Mouse (Mus musculus): Measurements from ENCODE around the gene Gcgr.
"Not testable (repeated sequence)": the region's sequence is repeated elsewhere in the genome, so short reads cannot be mapped to it uniquely, and the experiment has no call there.

Gcgr gene

DNA sequence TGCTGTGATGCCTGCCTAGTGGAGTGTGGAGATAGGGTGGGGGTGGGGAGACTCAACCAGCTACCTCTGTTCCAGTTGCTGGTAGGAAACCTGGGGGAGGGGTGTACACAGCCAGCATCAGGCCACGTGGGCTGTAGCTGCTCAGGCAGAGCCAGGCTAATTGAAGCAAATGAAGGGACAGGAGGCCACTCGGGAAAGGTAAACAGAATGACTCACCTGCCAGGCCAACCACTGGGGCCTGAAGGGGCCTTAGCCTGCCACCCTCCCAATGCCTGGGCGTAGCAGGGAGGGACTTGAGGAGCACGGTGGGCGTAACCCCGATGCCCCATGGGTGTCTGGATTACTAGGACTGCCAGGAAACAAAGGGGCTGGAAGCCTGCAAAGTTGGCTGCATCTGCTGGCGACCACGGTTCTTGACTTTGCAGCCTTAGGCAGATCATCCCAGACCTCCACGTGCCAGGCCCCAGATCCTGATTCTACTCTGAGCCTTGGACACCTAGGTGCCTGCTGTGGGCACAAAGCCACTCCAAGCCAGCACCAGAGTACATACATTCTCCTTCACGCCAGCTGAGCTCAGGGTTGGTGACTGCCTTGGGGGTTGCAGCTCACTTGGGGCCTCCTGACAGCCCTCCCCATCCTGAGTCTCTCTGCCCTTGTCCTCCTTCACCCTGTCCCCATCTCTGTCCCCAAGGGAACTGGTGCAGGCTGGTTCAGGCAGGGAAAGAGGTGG lies 9.0 kb downstream of the Gcgr start:
- peak; percentile 85 for DNase-seq

GRCm38 (mm10) chr11:120541907-120542306 lies 11.4 kb downstream of the Gcgr start:
- peak; percentile 53 for DNase-seq

- DNase-seq, result peak; percentile 47
These were observed 11.9 kb downstream of the Gcgr start for GRCm38 (mm10) chr11:120542376-120542775.

DNA sequence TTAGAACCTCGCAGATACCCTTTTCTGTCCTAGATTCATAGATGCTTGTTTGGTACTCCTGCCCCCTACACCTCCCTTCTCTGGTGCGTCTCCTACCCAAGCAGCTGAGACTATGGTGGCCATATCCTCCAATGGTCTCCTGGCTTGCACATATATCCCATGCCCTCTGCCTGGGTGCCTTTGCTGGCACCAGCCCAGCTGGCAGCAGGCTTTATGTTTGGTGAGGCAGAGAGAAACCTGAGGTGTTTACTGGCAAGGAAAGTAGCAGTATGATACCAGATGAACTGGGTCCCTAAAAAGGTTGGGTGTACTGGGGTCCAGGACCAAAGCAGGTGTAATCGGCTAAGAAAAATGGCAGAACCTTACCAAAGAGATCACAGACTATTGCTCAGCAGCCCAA lies 15.5 kb downstream of the Gcgr start:
- peak; percentile 43 for DNase-seq

DNA sequence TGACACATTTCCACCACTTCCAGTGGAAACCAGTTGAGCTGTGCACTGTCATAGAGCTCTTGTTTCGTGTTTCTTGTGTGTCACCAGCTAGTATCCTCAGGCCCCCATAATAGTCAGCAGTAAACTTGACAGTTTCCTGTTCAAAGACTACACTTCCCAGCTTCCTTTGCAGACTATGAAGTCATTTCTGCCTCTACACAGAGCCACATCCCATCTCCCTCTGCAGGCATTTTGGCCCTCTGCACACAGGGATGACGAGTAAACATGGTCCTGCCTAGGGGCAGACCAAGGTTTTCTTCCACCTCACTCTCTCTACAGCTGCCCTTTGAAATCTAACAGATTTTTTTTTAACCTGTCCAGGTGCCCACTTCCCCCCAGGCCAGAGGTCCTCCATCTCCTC lies 17.0 kb downstream of the Gcgr start:
- peak; percentile 30 for DNase-seq

- DNase-seq, result no peak
These were observed 17.7 kb downstream of the Gcgr start for GRCm38 (mm10) chr11:120548214-120548613.

- DNase-seq, result peak; percentile 20
These were observed 18.3 kb downstream of the Gcgr start for GRCm38 (mm10) chr11:120548786-120549167.

DNA sequence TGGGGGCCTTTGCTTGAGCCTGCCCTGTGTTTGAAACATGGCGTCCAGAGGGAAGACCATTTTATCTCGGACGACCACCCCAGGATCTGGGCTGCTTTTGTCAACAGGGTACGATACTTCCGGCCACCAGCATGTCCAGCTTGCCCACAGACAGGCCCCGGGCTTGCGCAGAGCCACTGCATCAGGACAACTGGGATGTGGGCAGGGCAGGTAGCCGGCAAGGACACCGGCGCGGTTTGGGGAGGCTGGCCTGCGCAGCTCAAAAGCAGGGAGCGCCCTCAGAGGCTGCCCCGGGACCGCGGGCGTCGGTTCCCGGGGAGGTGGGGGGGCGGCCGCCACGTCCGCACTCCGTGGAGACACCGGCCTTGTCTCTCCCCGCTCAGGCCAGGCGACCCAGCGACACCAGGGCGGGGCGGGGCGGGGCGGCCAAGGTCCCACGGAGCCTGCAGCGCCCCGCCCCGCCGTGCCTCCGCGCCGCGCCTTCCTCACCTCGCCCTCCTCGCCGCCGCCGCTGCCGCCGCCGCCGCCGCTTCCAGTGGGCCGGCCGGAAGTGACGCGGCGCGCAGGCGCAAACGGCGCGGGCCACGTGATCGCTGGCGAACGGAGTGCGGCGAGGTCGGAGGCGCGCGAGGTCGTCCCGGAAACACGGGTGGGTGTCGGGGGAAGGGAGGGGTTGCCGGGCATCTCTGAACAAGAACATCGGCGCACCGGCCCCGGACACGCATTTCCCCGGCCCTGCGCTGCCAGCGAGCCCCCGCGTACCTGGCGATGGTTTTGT lies 18.9 kb downstream of the Gcgr start, which contains the start of gene Mcrip1:
Mcrip1 (minus strand) TSS at position 560 of the 778 bp plus-strand sequence.
- DNase-seq, result peak; percentile 93

DNA sequence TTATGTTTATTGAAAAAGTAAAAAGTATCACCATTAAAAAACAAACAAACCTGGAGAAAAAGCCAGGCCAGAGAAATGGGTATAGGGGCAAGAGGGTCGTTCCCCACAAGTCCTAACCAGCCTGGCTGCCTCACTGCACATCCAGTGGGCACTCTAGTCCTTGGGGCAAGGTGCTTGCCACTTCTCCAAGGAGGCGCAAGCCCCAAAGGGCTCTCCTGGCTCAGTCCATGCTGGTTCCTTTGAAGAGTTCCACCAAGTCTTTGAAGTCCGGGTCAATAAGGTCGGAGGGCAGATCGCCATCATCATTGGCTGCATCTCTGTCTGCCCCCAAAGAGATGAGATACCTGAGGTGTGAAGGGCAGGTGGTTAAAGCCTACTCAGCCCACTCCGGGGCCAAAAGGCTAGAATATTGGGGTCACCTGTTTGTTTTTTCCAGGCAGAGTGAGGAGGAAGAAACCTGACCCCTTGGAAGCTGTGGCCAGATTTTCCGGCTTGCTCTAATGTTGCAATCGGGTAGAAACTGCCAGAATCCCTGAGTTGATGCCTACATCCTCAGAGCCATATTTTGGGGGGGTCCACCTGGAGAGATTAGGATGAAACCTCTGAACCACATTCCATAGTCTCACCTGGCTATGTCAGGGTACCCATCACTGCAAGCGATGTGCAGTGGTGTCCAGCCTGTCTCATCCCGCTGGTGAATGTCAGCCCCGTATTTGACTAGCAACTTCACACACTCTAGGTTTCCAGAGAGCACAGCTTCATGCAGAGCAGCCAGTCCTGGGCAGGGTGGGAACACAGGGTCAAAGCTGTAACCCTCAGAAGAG lies 19.7 kb downstream of the Gcgr start:
- DNase-seq, result peak; percentile 38

GRCm38 (mm10) chr11:120550810-120551440 lies 20.4 kb downstream of the Gcgr start, which contains the start of gene Ppp1r27:
TSS of gene Ppp1r27 (minus strand) at chr11:120551132.
- DNase-seq, result no peak

DNA sequence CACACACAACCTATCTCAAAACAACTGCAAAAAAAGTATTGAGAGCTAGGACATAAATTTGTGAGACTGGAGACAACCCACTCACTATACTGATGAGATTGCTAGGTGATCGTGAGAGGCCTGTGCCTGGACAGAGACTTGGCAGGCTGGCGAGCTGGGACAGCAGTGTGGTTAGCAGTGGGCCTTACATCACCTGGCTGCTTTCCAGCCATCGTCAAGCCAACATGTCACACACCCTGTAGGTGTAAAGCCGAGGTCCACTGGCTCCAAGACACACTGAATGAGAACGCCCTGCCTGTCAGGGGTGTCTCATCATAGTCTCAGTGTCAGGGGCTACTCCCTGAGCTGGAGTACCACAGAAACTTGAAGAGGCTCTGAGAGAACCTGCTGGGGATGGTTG lies 22.2 kb downstream of the Gcgr start:
- no peak for DNase-seq

- no peak for DNase-seq
These were observed 24.3 kb downstream of the Gcgr start for GRCm38 (mm10) chr11:120554834-120555233.

GRCm38 (mm10) chr11:120555260-120555659 lies 24.8 kb downstream of the Gcgr start:
- no peak for DNase-seq

- not testable (repeated sequence) for DNase-seq
These were observed 28.3 kb downstream of the Gcgr start for GRCm38 (mm10) chr11:120558843-120559242.

DNA sequence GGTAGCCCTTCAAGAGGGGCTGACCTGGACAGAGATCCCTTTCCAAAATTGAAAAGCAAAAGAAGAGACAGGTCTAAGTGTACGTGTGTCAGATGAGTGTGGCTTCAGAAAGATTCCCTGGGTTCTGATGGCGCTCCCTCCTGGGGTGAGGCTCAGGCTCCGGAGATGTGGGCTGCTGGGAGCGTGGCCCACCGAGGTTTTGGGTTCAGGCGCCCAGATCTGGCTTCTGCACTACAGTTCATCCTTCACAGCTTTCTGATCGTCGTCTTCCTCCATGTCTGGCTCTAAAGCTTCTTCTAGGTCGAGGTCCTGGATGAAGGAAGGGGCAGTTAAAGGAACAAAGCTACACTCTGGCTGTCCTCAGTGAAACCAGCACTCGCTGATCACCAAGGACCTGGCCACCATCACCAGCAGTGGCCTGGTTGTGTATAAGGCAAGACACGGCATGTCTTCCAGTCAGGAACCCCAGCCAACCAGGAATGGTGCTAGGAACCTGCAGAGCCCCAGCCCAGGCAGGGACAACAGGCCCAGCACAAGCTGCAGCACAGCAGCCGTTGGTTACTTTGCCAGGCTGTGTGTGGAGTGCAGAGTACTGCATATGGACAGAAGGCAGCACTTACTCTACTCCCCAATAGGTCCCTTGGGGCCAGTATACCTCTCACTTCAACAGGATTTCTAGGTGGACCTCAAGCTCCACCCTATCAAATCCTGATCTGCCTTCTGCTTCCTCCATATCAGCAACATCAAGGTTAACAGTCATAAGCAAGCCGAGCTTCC lies 30.6 kb downstream of the Gcgr start:
- DNase-seq, result no peak

DNA sequence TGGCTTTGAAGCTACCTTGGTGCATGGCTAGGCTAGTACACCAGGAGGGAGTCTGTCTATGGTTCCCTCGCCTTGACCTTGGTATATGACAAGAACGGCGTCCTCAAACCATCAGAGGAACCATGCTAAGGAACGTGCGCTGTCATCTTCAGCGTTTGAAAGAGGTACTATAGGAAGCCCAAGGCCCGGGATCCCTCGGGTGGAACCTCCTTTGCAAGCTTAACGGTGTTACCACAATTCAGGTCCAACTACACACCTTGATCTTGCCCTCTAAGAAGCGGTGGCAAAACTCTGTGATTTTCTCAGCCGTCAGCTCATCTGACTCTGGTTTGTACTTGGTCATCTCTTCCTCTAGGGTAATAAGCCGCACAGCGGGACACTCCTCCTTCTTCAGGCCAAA lies 32.5 kb downstream of the Gcgr start:
- DNase-seq, result no peak

GRCm38 (mm10) chr11:120565114-120565513 lies 34.6 kb downstream of the Gcgr start:
- no peak for DNase-seq

- DNase-seq, result no peak
These were observed 37.8 kb downstream of the Gcgr start for GRCm38 (mm10) chr11:120568324-120568723.

- DNase-seq, result no peak
These were observed 40.6 kb downstream of the Gcgr start for GRCm38 (mm10) chr11:120571122-120571521.

- no peak for DNase-seq
These were observed 41.4 kb downstream of the Gcgr start for GRCm38 (mm10) chr11:120571754-120572416.

DNA sequence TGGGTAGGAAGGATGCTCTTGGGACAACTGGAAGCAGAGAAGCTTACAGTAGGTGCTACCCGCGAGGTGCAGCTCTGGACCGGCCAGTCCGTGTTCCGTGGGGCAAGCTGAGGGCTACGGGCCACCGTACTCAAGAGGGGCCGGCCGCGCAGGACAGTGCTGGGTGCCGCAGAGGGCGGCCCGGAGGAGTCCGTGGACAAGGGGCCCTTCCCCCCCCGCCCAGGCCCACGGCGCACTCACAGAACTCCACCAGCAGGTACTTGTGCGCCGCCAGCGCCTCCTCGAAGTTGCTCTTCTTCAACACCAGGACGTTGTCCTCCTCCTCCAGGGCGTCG lies 41.9 kb downstream of the Gcgr start:
- DNase-seq, result peak; percentile 27

Data from kidney, adult 9 months (tissue).